Mouse (Mus musculus): ENCODE measurements around the gene Gfra4.

DNA sequence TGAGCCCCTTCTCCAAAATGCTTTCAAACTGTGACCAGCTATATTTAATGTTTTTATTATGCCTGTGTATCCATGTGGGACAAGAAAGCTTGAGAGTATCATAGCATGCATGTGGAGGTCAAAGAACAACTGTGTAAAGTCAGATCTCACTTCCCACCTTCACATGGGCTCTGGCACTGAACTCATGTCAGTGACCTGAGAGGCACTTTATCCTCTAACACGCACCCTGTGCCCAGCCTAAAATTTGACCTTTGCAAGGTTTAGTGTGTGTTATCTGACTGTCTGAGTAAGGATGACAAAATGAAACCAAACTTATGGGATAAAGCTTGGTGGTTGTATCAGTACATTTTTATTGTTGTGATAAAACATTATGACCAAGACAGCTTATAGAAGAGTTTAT lies 32.3 kb downstream of the Gfra4 start:
- no peak for TF ChIP-seq POLR2A (IDR thresholded peaks at IDR 0.05; ENCODE audit: control insufficient read depth, low read depth, low read length)
- TF ChIP-seq CTCF (IDR thresholded peaks at IDR 0.05; ENCODE audit: control insufficient read depth, insufficient read depth, insufficient replicate concordance, low read depth, low read length): no peak

Data from testis, adult 2 months (tissue).